Mouse (Mus musculus) retina, postnatal 1 day (tissue): ENCODE measurements around the gene Ccdc82.

Source experiments
- DNase-seq: peaks from one replicate; pipeline ENCODE4 v3.0.0-alpha.2; 2012

Ccdc82 gene

DNA sequence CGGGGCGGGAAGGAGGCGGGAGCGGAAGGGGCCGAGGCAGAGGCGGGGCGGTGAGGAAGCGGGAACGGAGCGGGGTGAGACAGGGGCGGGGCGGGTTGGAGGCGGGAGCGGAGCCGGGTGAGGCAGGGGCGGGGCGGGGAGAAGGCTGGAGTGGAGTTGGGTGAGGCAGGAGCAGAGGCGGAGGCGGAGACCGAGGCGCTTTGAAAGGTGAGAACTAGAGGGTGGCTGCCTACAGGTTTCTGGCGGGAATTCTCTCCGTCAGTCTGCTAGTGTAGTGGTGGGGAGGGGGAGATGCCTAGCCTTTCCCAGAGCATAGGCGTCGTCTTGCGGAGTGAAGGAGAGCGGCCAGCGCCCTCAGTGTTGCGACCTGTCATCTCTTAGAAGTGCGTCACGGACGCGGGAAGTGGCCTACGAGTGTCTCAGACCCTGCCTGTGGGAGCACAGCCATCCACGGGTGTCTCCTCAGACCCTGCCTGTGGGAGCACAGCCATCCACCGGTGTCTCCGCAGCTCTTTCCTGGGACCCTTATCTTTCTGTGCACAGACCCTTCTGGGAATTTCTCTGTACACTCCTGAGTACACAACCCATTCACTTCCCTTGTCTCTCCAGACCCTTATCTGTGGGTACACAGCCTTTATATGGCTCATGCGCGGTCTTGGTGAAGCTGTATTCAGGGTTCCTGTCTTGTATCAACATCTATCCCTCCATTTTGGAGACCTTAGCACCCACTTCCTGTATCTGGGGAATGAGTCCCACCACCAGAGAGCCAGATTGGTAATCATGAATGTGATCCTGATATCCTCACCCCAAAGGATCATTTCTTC, at the start of gene Ccdc82:
Ccdc82 (plus strand) TSS at position 141 of the 824 bp plus-strand sequence.
- DNase-seq: peak; percentile 93

DNA sequence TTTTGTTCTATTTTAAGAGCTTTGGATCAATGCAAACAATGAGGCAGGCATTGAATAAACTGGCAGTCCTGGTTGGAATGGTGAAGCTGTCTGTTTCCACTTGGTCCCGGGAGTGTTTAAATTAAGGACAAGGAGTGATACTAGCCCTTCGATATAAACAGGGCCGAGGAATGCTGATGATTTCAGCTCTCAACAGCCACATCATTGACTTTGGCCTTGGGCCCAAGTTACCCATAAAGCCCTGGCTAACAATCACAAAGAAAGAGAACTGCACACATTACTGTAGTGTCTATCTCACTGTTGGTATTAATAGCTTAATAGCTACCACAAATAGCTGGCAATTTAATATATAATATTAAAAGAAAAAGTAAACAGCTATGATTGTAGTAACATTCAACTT, 46.7 kb upstream of the Ccdc82 start:
- DNase-seq: no peak

DNA sequence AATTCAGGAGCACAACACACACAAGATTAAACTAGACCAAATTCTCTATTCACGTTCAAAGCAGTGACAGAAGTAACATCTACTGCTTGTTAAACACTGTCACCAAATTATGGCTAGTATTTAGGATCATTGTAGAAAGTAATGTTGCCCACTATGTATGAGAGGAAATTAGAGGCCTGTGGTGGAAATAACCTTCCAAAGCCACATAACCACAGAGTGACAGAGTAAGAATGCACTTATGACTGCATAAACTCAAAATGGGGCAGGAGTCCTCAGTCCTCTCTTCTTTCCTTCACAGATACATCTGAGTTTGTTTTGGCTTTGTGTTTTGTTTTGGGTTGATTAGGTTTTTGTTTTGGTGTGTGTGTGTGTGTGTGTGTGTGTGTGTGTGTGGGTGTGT, 43.6 kb upstream of the Ccdc82 start:
- no peak for DNase-seq

DNA sequence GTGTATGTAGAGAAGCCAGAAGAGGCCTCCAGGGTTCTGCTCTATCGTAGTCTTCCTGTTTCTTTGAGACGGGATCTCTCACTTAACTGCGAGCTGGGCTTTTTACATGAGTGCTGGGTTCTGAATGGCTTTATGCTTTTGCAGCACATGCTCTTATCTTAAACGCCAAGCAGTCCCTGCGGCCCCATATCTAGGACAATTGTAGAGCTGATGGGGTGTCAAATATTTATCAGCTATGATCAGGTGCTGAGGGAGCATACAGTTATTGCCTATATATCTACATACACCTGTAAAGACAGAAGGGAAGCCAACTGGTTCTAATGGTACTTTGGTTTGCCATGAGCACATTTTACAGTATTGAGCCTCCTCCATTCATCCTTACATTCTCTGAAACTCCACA, 43.1 kb upstream of the Ccdc82 start:
- DNase-seq: no peak

DNA sequence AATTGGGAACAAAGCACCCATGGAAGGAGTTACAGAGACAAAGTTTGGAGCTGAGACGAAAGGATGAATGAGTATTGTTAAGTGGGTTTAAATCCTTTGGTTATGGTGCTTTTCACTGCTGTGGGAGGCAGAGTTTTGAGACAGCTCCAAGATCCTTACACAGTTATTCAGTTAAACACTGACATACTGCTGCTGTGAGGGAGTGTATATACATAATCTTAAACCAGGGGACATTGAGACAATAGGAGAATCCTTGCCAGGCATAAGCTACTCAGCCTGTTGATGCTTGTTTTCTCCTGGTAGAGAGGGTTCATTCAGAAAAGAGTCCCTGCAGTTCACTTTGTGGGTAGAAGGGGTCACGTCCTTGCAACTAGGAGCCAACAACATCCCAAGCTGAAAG, 40.4 kb upstream of the Ccdc82 start:
- DNase-seq: no peak

- DNase-seq: no peak
Observed at GRCm38 (mm10) chr9:13225872-13226271, 20.9 kb upstream of the Ccdc82 start.

DNA sequence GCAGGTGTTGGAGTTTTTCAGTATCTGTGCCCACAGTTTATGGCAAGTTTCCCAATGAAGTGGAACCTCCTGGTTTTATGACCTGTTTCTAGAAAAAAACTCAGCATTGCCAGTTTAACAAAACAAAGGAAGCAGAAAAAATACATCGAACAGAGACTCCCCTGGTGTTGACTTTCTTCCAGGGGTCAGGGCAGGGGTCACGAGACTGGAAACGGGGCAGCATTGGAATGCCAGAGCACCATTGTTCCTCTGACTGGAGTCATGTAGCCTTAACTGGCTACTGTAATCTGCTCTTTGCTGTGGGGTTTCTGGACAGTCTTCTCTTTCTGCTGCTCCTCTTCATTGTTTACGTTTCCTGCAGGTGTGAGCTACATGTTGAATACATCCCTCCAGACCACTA, 16.2 kb upstream of the Ccdc82 start:
- no peak for DNase-seq

DNA sequence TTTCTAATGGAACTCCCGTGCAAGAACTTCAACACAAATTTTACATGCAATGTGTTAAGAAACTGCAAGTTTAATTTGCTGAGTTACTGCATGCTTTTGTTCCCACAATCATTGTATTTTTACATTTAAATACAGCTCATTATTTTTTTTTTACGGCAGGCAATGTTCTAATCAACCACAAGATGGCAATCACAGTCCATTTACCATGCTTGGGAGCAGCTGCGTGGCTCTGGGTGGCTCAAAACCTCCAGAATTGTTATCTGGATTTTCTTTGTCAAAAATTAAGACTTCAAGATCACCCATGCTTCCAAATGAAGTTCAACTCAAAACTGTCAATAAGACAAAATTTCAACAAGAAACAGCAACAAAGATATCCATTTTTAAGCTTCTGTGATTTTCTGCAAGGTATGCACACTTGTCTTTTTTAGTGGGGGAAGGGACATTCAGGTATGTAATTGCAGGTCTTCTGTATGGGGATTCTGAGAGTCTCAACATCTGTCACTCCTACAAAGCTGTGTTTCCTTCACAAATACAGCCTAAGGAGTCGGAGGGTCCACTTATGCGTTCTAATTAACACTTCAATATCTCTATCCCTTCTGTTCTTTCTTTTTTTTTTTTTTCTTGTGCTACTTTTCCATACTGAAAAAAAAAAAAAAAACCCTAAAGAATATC, 15.1 kb upstream of the Ccdc82 start:
- peak; percentile 66 for DNase-seq

DNA sequence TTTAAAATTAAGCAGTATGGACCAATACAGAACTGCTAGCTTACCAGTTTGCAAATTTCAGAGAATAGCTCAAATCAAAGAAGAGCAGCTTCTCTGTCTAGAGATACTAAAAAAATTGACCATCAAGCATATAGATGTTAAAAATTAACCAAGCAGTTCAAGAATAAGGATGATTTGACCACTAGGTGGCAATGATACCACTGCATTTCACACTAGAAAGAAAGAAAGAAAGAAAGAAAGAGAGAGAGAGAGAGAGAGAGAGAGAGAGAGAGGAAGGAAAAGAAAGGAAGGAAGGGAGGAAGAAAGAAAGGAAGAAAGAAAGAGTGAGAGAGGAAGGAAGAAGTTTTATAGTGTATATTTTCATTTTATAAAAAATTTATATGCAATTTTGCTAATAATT, 4.4 kb upstream of the Ccdc82 start:
- peak; percentile 67 for DNase-seq

GRCm38 (mm10) chr9:13245481-13245880, 1.3 kb upstream of the Ccdc82 start, which contains the start of gene Jrkl:
Gene Jrkl (minus strand): TSS chr9:13245829.
- peak; percentile 43 for DNase-seq

- no peak for DNase-seq
Observed at GRCm38 (mm10) chr9:13248104-13248503, 1.3 kb downstream of the Ccdc82 start.

DNA sequence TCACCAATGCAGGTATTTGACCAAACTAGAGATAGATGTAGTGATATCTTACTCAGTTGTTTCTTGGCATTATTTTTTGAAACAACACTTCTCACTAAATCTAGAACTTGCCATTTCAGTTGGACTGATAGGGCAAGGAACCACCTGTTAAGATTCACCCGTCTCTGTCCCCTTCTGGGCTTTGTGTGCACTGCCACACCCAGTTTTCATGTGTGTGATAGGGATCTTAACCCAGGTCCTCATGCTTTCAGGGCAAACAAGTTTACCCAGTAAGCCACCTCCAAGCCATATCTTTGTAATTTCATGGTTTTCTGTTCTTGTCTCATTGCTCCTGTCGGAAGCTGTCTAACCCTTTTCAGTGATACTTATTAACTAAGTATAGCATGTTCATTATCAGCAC, 4.5 kb downstream of the Ccdc82 start:
- no peak for DNase-seq

- no peak for DNase-seq
Observed at GRCm38 (mm10) chr9:13256726-13257125, 10.0 kb downstream of the Ccdc82 start.

- DNase-seq: no peak
Observed at GRCm38 (mm10) chr9:13258173-13258572, 11.4 kb downstream of the Ccdc82 start.

- DNase-seq: no peak
Observed at GRCm38 (mm10) chr9:13260980-13261379, 14.2 kb downstream of the Ccdc82 start.

GRCm38 (mm10) chr9:13273219-13273618, 26.5 kb downstream of the Ccdc82 start:
- DNase-seq: no peak

- no peak for DNase-seq
Observed at GRCm38 (mm10) chr9:13287482-13287881, 40.7 kb downstream of the Ccdc82 start.

GRCm38 (mm10) chr9:13296274-13297121, 49.7 kb downstream of the Ccdc82 start:
- DNase-seq: peak; percentile 95

DNA sequence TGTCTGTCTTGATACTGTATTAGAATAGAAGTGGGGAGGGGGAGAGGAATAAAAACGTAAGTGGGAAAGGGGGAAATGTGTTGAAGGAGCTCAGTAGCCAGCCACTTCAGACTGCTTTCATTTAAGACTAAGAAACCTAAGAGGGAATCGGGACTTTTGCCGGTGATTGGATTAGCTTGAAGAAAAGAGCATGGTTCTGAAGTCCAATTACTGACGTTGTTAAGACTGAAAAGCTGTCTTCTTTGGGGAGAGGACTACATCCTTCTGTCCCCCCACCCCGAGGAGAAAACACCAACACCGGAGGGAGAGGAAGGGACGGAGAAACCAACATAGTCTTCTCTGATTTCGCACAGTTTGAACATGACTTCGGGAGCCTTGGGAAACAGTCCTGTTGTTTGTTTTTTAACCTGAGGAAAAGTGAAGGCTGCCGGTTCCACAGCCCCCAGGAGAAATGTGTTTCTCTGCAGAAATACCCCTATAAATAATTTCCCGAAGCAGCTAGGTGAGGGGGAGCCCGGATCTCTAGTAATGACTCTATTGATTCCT, 50.4 kb downstream of the Ccdc82 start:
- DNase-seq: peak; percentile 47

DNA sequence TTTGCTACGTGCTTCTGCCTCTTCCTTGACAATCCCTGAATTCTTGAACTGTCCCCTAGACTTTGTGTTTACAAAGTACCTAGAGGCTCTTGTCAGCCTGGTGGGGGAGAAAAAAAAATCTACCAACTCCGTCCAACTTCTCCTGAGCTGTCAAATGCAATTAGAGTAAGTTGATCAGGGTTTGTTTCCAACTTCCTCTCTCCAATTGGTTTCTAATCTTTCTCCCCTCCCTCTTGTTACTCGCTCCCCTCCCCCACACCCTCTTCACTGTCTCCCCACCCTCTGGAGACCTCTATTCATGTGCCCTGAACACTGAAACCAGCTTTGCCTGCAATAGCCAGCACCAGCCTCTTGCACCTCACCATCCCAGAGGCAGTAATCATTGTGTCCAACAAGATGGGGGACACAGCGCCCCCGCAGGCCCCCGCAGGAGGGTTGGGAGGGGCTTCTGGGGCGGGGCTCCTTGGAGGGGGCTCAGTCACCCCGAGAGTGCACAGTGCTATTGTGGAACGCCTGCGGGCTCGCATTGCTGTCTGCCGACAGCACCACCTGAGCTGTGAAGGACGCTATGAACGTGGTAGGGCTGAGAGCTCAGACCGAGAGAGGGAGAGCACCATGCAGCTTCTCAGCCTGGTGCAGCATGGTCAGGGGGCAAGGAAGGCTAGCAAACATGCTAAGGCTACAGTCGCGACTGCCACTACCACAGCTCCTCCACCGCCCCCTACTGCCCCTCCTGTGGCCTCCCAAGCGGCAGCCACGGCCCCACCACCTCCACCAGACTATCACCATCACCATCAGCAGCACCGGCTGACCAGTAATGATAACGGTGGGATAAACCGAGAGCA, 51.1 kb downstream of the Ccdc82 start, which contains the start of gene Maml2:
Maml2 (plus strand) TSS at position 290 of the 845 bp plus-strand sequence.
- peak; percentile 91 for DNase-seq

DNA sequence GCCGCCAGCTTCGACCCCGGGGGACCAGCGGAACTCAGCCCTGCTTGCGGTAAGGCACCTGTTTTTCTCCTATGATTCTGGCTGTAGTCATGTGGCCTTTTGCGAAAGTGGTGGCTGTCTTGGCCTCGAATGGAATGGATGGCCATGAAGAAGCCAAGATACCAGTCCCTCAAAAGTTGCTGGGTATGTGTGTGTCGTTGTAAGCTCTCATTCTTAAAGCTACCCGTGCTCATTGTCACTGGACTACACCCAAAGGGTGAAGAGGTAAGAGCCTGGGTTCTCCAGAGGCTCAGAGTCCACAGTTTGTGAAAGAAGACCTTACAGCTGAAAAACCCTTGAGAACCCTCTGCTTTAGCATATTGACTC, 51.7 kb downstream of the Ccdc82 start:
- DNase-seq: no peak

DNA sequence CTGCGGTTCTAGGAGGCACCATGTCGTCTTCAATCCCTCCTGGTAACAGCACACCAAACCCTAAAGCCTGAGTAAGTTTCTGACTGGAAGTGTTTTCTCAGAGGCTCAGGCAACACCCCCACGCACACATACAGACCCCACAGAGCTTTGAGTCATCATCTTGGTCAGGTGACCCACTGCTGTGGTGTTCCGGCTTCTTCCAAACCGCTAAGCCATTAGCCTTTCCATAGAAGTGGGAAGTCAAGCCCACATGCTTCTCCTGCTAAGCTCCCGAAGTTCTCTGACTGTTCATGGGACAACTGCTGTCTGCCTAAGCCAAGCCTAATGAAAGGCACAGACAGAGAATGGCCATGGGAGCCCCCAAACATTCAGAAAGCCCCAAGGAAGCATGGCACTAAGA, 52.4 kb downstream of the Ccdc82 start:
- DNase-seq: no peak
